Mouse (Mus musculus) lung, postnatal 10 days (tissue): ENCODE results near the gene Slc6a6.

Experiments
- DNase-seq: peaks from one replicate; pipeline ENCODE4 v3.0.0; 2021

Slc6a6 gene

DNA sequence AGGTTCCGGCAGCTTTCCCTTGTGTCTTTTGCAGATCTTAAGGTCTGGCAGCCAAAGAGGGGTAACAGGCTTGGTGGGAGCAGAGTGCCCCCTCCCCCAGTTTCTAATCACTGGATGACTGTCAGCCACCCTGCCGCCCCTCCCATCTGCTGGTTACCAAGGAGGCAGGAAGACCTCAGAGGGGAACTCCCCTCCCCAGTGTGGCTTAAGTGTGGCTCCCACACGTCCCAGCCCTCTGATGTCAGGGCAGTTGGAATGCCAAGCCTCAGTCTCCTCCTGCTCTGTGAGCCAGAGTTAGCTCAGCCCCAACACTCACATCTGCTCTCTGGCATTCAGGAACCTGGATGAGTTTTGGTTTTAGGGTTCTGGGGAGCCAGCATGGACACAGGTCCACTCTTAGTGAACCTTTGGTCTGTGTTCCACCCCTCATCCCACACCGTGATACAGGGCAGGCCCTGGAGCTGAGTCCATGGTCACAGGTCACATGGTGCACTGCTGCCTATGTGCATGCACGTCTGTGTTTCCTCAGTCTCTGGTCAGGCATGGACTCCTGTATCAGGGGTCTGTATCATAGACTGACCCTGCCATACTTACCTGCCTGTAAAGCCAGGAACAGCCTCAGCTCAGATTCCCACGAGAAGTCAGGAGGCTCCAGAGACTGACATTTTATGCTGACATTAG lies 45.2 kb downstream of the Slc6a6 start:
- DNase-seq, result peak; percentile 38

GRCm38 (mm10) chr6:91729677-91730127 lies 45.8 kb downstream of the Slc6a6 start:
- DNase-seq, result peak; percentile 90

DNA sequence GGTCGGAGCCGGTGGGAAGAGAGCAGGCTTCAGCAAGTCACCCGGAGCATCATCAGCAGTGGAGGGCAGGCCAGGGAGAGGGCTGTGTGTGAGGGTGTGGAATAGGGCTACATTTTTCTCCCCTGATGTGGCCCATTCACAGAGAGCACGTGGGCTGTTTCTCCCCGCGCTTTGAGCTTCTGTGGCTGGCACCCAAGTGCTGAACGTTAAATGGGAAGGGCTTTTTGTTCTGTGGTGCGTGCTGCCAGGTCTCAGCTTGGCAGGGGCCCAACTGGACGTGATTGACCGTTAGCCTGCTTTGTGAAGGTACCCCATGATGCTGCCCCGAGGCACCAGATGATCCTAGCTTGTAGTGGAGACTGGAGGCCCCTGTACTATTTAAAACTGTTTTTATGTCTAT lies 48.3 kb downstream of the Slc6a6 start:
- no peak for DNase-seq

- peak; percentile 87 for DNase-seq
Measured at GRCm38 (mm10) chr6:91736471-91736870, 52.6 kb downstream of the Slc6a6 start.

DNA sequence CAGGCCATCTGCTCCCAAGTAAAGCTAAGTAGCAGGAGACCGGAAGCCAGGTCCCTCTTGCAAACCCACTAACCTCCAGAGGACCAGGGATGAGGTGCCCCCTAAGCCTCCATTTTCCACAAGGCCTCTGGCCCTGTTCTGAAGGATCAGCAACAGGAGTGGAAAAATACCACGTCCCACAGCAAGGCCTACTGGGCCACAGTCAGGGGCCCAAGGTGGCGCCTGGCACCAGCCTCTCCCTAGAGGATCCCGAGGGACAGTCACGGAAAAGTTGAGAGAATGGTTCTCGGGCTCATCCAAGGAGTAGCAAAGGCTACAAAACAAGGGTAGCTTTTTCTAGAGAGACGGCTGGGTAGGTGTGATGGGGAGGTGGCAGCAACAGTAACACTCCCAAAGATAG lies 53.6 kb downstream of the Slc6a6 start:
- no peak for DNase-seq

- DNase-seq, result peak; percentile 65
Measured at GRCm38 (mm10) chr6:91738058-91738457, 54.2 kb downstream of the Slc6a6 start.

DNA sequence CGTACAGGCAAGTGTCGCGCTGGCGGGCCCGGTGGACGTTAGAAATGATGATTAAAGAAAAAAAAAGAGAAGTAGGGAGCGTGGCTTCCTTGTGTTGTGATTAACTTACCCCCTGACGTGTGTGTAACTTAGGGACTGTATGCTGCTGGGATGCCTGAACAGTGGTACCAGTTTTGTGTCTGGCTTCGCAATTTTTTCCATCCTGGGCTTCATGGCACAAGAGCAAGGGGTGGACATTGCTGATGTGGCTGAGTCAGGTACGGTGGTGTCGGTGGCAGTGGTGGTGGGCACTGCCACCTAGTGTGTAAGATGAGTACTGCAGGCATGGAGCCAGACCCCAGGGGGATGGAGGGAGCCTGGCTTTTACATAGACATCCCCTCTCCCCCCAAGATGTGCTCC lies 57.2 kb downstream of the Slc6a6 start:
- DNase-seq, result peak; percentile 68

GRCm38 (mm10) chr6:91742466-91742865 lies 58.6 kb downstream of the Slc6a6 start:
- no peak for DNase-seq

DNA sequence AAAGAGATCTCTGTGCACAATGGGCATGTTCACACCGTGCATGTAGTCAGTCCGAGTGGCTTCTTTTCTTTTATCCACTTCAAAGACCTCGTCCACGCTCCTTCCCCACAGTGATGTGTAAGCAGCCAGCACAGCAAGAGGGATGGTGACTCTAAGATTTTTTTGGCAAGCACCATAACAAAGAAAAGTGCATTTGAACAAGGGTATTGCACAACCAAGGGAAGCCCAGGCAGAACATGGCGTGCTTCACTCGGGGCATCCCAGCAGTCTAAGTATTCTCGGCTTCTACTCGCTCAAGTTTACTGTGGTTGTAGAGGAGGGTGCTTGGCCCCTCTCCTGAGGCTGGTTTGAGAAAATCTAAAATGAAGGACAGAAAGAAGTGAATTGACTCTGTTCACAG lies 59.1 kb downstream of the Slc6a6 start:
- DNase-seq, result no peak

DNA sequence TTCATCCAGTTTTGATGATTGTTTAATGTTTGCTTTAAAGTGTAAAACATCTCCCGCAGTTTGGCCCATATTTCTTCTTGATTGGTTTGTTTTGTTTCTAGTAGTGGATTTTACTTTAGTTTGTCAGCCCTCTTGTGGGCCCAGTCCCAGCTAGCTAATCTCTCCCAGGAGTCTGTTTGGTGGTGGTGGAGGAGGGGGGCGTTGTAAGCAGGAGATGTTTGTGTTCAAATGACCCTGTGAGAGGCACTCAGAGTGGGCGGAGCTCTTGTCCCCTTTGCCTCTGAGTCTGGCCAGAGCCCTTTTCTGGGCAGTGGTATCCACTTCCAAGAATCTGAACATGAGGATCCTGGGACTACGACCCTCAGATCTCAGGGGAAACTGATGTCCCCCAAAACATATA lies 60.0 kb downstream of the Slc6a6 start:
- DNase-seq, result no peak

DNA sequence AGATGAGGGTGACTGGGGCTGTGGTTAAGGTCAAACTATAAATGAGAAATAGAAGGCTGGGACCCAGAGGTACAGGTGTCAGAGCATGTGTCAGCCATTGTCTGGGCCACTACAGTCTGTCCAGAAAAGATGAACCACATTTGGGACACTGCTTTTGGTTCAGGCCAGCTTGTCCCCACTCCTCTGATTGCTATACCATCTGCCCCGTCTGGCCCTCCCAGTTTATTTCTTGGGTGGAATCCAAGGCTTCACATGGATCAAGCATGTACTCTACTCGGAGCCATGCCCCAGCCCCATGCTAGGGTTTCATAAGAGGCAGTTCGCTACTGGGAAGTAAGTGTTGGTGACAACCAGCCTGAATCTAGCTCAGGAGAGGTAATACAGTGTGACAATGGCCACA lies 61.4 kb downstream of the Slc6a6 start:
- no peak for DNase-seq

DNA sequence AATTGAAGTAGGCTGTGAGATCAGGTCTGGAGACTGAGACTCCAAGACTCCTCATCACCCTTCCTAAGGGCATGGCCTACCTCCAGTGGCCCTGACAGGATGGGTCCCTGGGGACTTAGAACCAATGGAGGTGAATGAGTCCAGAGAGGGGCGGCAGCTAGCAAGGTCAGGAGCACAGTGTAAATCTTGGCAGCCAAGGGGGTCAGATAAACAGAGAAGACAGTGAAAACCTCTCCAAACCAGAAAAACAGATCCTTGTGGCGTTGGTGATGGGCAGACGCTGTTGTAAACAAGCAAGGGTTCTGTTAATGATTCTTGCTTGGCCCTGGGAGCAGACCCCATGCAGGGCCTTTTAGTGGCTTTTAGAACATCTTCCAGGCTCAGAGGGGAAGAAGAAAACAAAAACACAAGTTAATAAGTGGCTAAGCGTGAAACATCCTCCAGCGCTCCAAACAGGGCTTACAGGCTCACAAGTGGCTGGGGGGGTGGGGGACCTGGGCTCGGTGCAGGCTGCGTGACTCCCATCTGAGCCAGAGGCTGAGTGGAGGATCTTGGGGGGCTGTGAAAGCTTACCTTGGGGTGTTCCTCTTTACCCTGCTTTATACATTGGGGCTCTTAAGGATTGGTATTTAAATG lies 62.2 kb downstream of the Slc6a6 start:
- DNase-seq, result no peak

DNA sequence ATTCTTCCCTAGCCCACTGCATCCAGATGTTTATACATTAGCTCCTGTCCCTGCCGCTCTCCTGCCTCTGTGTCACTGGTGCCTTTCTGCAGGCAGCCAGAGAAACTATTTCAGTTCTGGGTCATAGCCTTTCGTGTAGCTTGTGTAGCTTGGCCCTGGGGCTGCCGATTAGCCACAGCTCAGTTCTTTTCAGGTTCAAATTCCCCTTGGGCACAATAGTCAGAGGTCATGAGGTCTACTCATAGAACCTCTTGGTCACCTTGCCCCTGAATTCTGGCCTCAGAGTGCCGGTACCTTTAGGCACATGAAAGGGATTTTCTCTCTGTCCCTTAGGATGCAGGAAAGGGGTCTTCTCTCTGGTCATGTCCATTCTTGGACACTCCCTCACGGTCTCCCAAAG lies 62.9 kb downstream of the Slc6a6 start:
- DNase-seq, result no peak

- DNase-seq, result peak; percentile 39
Measured at GRCm38 (mm10) chr6:91750976-91751375, 67.1 kb downstream of the Slc6a6 start.

DNA sequence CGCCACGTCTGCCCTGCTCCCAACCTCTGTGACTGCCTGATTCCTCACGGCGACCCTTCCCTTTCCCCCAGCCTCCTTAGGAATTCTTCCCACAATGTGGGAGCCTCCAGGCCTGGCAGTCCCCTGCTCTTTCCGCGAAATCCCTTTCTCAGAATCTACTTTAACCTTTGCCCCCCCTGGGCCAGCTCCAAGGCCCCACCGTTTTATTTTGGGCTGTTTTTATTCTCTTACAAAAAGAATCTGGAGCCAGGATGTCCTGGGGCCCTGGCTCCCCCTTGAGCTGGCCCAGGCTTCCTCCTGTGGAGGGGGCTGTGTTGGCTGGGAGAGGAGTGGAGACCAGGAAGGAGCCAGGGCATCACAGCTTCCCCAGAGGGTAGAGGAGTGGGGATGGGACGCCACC lies 69.0 kb downstream of the Slc6a6 start:
- peak; percentile 24 for DNase-seq

- no peak for DNase-seq
Measured at GRCm38 (mm10) chr6:91754098-91754497, 70.2 kb downstream of the Slc6a6 start.

GRCm38 (mm10) chr6:91754845-91755244 lies 71.0 kb downstream of the Slc6a6 start:
- DNase-seq, result no peak

DNA sequence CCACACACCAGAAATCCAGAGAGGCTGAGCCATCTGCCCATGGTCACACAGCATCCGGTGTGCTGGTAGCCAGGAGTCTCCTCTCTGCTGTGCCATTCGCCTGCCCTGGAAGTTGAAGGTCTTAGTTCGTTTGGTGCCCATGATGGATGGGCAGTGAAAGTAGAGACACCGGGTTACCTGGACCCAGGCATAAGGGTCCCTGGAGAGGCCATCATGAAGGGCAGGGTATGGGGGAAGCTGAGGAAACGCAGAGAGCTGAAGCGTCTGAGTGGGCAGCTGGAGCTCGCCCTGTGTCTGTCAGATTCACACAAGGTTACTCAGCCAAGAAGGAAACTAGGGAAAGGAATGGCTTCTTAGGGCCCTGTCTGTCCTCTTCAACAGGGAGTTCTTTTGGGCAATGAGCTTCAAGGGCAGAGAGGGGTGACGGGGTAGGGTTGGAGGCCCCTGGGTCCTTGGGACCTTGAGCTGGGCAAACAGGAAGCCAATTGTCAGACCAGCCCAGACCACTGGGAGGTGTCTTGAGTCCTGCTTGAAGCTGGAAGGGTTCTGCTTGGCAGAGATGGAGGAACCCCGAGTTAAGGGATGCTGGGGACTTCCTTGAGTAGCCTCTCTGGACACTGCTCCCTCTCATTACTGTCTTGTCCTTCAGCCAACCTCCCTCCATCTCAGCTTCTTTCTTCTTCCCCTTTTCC lies 78.3 kb downstream of the Slc6a6 start:
- DNase-seq, result no peak

- no peak for DNase-seq
Measured at GRCm38 (mm10) chr6:91767550-91767949, 83.7 kb downstream of the Slc6a6 start.

GRCm38 (mm10) chr6:91773951-91774350 lies 90.1 kb downstream of the Slc6a6 start:
- DNase-seq, result no peak

GRCm38 (mm10) chr6:91776543-91776942 lies 92.7 kb downstream of the Slc6a6 start:
- peak; percentile 74 for DNase-seq

GRCm38 (mm10) chr6:91779206-91779605 lies 95.4 kb downstream of the Slc6a6 start:
- peak; percentile 20 for DNase-seq

- no peak for DNase-seq
Measured at GRCm38 (mm10) chr6:91785018-91785417, 101.2 kb downstream of the Slc6a6 start.

- DNase-seq, result no peak
Measured at GRCm38 (mm10) chr6:91788311-91788798, 104.5 kb downstream of the Slc6a6 start.
